Mouse (Mus musculus) small intestine, adult 10 weeks (tissue): ENCODE results near the gene Npr2. TPM values are rescaled to one million over a fixed set of nuclear protein-coding genes. Genes with fewer than 3 reads are reported as not detected.

Experiments used
- polyA plus RNA-seq: library from polyadenylated mRNA; stranded (reverse); fragments of 350-450 nt; fragmentation: Illumina TruSeq; extraction: RNeasy Lipid Tissue Mini Kit (QIAGEN cat#74804); gene quantifications from one replicate; pipeline ENCODE4 v1.2.3, GENCODE M21; 2014; ENCODE audit warnings: low replicate concordance

Gene Npr2
- 1.0 TPM for polyA plus RNA-seq

DNA sequence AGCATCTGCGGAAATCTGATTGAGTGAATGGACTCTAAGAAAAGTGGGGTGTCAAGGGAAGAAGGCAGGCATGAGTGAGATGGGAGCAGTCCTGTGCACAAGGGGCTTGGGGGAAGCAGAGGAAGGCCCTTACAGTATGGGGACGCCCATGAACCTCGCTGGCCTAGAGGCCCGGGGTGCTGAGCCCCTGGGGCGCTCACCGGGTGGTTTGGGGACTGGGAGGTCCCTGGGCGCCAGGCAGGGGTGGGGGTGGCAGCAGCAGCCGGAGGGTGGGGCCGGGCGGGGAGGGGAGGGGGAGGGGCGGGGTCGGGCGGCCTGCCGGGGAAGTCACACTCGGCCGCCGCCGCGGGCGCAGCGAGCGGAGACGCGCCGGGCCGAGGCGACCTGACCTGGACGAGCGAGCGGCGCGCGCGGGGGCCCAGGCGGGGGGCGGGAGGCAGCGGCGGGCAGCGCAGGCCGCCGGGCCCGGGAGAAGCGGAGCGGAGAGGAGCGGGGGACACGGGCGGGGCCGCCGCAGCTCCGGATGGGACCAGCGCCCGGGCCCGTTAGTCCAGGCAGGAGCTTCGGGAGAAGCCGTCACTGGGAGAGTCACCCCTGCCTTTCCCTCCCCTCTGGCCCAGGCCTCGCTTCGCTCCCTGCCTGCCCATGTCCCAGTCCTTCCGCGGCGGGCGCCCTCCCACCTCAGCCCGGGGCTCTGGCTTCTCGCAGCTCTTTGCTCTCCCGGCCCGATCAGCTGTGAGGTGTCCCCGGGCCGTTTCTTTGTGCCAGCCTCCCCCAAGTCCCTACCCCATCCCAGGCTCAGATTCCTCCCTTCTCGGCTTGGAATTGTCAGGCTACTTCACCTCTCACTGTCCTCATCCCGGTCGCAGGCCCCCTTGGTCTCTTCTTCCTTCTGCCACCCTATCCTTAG, at the start of gene Npr2:
Gene Npr2, plus strand, starts transcription at position 890 of the 910 bp plus-strand sequence.

DNA sequence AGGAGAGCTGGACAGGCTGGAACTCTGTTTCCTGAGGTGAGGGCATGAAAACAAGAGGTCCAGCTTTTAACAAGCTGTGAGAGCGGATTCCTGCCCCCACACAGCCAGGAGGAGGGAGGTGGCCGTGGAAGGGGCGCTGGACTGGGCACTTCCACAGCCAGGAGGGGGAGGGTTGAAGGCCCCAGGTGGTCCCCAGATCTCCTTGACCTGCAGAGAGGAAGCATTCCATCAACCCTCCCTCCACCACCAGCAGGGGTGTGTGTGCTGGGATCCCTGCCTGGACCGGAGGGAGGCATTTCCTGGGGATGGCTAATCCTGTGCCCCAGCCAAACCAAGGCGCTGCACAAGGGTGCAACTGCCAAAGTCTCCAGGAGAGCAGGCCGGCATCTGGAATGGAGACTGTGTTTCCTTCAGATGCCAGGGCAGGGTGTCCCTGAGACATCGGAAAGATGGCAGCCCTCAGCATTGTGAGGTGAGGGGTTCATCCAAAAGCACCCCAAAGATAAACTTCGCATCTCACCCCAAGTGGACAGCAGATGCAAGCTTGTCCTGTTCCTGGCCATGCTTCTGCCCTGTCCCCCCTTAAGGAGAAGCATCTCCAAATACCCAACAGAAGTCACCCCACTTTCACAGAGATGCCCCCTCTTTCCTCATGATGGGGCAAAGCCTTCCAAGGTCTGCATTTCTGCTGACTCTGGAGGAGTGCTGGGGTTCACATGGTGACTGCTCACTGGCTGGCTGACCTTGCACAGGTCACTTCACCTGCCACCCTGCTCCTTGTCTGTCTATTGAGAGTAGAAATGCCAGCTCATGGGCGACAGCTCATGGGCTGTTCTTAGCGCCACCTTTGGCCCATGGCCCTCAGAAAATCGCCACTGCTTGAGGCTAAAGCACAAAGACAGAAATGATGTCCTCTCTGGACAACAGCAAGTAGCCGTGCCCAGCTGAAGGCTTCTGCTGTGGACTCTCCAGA, 47.0 kb upstream of the Npr2 start, which contains the start of gene Msmp:
Gene Msmp, minus strand, starts transcription at position 51 of the 973 bp plus-strand sequence.

DNA sequence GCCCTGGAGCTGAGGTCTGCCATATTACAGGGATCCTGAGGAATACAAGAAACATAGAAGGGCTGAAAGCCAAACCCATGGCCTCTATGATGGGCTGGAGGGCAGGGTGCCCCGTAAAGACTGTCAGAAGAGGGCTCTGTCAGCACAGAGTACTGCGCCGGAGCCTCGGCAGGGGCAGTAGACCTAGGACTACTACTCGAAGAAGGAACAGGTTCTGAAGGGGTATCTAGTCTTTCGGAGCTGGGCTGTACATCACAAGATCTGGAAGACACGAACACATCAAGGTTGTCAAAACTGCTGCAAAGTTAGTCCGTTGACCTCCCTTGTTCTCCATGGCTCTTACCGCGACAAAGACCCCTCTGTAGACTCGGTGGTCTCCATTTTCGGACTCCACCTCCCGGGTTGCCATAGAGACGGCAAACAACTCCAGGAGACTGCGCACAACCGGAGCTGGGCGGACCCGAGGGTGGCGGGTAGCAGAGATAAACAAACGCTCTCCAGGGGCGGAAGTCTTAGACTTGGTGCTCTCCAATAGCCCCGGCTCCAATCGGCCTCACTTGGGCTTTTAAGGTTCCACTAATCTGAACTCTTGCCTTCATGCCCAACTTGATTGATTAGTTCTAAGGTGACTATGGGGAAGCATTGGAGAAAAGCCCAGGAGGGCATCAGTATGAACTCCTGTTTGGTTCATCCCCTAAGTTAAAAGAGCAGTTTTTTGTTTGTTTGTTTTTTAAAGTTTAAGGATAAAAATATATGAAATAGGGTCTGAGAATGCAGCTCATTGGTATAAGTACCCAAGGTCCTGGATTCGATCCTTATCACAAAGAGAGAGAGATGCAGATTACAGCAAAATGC, 21.7 kb downstream of the Npr2 start, which contains the start of gene Spag8:
Gene Spag8, minus strand, starts transcription at position 434 of the 855 bp plus-strand sequence.

GRCm38 (mm10) chr4:43656339-43657109, 24.8 kb downstream of the Npr2 start, which contains the start of gene Hint2:
Gene Hint2, minus strand, starts transcription at chr4:43656466.

GRCm38 (mm10) chr4:43668782-43669427, 37.2 kb downstream of the Npr2 start, which contains the start of the genes Tmem8b and Fam221b:
Gene Tmem8b, plus strand, starts transcription at chr4:43668971.
Gene Fam221b, minus strand, starts transcription at chr4:43669145.

DNA sequence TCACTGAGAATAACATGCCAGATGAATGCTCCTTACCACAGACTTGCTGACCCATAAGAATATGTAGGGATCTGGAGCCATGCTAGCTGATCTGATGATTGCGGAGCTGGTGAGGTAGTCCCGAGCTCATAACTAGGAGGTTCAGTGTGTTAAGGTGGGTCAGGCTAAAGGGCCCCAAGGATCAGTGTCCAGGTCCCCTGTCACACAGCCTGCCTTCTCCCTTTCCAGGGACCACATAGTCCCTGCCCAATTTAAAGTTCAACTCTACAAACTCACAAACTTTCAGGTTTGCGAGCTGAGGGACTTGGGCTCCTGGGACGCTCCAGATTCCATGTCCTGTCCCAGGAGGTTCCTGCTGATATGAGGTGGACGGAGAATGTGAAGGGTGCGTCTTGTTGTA, 69.0 kb downstream of the Npr2 start, which contains the start of gene Olfr70:
Gene Olfr70, minus strand, starts transcription at position 101 of the 400 bp plus-strand sequence.

Other genes with a start within 250 kb of the Npr2 start
- gene Rusc2, start 250.0 kb upstream of the Npr2 start, polyA plus RNA-seq, result not detected
- not detected for gene Fam166b, start 202.8 kb upstream of the Npr2 start, polyA plus RNA-seq
- gene Tesk1, start 190.0 kb upstream of the Npr2 start, polyA plus RNA-seq, result 0.45 TPM
- 6.6 TPM for gene Cd72, start 177.3 kb upstream of the Npr2 start, polyA plus RNA-seq
- not detected for gene Sit1, start 148.2 kb upstream of the Npr2 start, polyA plus RNA-seq
- gene Ccdc107, start 139.0 kb upstream of the Npr2 start, polyA plus RNA-seq, result 3.3 TPM
- 14.2 TPM for gene Arhgef39, start 132.2 kb upstream of the Npr2 start, polyA plus RNA-seq
- gene Car9, start 125.0 kb upstream of the Npr2 start, polyA plus RNA-seq, result 31.9 TPM
- gene Tpm2, start 108.2 kb upstream of the Npr2 start, polyA plus RNA-seq, result 19.6 TPM
- 6.1 TPM for gene Creb3, start 69.6 kb upstream of the Npr2 start, polyA plus RNA-seq
- gene Tln1, start 69.2 kb upstream of the Npr2 start, polyA plus RNA-seq, result 35.0 TPM
- gene Rgp1, start 53.2 kb upstream of the Npr2 start, polyA plus RNA-seq, result 2.7 TPM
- 0.41 TPM for gene Gba2, start 53.1 kb upstream of the Npr2 start, polyA plus RNA-seq
- not detected for gene Msmp, start 47.4 kb upstream of the Npr2 start, polyA plus RNA-seq
- gene Spag8, start 21.7 kb downstream of the Npr2 start, polyA plus RNA-seq, result not detected
- gene Hint2, start 24.5 kb downstream of the Npr2 start, polyA plus RNA-seq, result 3.7 TPM
- gene Tmem8b, start 37.0 kb downstream of the Npr2 start, polyA plus RNA-seq, result 0.52 TPM
- gene Fam221b, start 37.2 kb downstream of the Npr2 start, polyA plus RNA-seq, result not detected
- not detected for gene Olfr70, start 68.9 kb downstream of the Npr2 start, polyA plus RNA-seq
- gene Olfr71, start 78.3 kb downstream of the Npr2 start, polyA plus RNA-seq, result not detected
- not detected for gene Hrct1, start 95.3 kb downstream of the Npr2 start, polyA plus RNA-seq
- 0.93 TPM for gene Spaar, start 98.1 kb downstream of the Npr2 start, polyA plus RNA-seq
- gene Olfr159, start 139.1 kb downstream of the Npr2 start, polyA plus RNA-seq, result not detected
- not detected for gene Olfr156, start 192.0 kb downstream of the Npr2 start, polyA plus RNA-seq
- gene Olfr157, start 208.3 kb downstream of the Npr2 start, polyA plus RNA-seq, result not detected
- not detected for gene Olfr155, start 219.6 kb downstream of the Npr2 start, polyA plus RNA-seq
- 3.3 TPM for gene Reck, start 243.6 kb downstream of the Npr2 start, polyA plus RNA-seq